Mouse (Mus musculus): ENCODE measurements around the gene B3galt1.

DNA sequence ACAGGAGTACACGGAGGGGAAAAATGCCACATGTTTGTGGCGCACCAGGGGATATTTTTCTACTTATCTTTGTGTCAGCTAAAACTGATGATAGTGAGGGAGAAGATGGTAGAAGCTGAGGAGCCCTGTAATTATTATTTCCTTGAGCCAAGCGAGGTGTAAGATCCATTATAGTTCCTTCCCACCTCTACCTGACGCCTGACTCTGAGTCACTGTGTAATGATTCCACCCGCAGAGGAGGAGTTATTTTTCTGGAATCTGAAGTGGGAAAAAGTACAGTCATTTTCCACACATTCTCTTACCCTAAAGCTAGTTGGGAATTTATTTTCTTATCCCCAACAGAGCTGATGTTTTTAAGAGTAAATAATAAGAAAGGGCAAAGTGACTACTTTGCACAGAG, 475.1 kb downstream of the B3galt1 start:
- no peak for TF ChIP-seq CTCF (IDR thresholded peaks at IDR 0.05; ENCODE audit: extremely low read depth, insufficient read depth, insufficient read length, insufficient replicate concordance)
- no peak for TF ChIP-seq POLR2A (IDR thresholded peaks at IDR 0.05; ENCODE audit: low read depth, low read length)

All from spleen, adult 2 months (tissue).